Mouse (Mus musculus) urinary bladder, postnatal 14 days (tissue): Measurements from ENCODE around the gene Slc30a2.

ENCODE experiments used
- DNase-seq: peaks from one replicate; pipeline ENCODE4 v3.0.0; 2021; ENCODE audit warnings: low spot score

Gene Slc30a2

DNA sequence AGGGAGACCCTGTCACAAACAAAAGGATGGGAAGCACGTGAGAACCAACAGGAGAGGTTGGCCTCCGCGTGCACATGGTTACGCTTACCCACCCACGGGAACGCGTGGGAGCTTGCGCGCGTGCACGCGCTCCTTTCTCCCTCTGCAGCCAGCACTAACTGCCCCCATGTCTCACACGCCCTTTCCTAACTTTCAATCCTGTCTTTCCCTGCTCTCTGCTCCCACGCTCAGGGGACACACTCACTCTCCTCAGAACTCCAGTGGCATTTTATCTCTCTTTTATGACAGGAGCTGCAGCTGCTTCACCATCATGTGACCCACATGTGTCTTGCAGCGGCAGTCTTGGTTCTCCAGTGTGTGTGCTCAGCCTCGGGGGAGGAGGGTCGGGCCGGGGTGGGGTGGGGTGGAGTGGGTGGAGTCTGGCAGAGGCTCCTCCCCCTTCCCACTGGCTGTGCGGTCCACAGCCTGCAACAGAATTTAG is 58.2 kb downstream of the Slc30a2 start:
- peak; percentile 67 for DNase-seq

DNA sequence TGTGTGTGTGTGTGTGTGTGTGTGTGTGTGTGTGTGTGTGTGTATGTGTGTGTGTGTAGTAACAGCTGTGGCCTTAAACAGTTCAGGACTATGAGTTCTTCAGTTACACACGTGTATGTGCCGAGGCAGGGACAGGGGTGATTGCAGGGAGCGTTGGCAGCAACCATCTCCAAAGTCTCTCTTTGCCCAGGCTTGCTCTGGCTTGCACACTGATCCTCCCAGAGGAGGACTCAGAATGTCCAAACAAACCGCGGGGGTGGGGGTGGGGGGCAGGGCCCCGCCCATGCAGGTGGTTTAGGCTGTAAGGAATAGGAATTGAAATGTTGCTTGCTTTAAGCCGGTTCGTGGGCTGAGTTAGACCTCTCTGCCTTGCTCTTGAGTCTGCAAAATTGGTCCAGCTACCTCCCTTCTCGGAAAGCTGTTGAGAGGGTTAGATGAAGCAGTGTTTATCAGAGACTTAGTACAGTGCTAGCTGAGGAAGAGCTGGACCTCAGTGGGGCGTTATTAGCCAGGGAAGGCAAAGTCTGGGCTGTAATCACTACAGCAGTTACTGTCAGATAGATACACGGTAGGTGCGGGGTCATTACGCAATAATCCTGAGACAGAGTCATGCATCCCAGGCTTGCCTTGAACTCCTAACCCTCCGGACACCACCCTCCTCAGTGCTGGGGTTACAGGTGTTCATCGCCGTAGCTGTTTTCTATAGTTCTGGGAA is 59.0 kb downstream of the Slc30a2 start:
- DNase-seq: peak; percentile 68

DNA sequence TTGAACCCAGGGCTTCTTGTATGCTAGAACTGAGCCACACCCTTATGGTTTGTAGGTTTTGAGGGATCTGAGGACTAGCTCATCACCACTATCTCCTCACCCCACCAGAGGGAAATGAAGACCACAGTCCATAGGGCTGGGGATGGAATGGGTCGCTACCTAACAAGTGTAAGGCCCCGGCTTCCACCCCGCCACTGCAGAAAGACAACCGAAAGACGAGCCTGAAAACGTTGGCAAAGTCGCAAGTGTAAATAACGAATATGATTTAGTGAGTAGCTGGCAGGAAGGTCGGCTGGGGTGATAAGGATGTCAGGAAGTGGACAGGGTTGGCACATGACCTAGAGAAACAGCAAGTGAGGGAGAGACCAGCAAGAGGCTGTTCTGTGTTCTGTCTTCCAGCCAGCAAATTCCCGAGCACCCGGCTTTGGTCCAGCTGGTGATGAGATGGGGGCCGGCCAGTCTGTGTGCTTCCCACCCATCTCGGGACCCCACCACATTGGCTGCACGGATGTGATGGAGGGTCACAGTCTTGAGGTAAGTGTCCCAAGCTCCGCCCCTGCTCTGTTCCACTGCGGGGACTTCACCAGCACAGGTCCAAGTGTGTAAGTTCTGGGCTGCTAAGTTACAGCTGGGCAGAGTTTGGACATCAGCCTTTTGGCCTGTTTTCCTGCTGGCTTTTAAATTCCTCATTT is 59.7 kb downstream of the Slc30a2 start:
- peak; percentile 60 for DNase-seq

DNA sequence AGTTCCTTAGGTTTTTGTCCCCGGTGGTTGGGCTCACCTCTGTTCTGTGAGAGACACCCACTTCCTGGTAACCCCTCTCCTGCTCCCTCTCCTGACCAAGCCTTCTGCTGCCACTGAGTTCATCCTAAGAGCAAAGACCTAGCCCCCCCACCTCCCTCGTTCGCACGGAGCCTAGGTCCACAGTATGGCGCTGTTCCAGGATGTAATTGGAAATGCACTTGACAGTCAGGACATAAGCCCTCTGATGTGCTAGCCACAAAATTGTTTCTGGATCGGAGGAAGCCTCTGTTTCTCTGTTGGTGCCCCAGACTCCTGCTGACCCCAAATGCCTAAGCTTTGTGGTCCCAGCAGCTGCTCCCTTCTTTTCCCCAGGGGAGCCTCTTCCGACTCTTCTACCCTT is 60.7 kb downstream of the Slc30a2 start:
- DNase-seq: no peak
